Mouse (Mus musculus): ENCODE measurements around the gene Gnai3.

Gnai3 gene

GRCm38 (mm10) chr3:108145534-108146445, at the start of gene Gnai3:
Gene Gnai3 (minus strand): TSS chr3:108146146.
- WGBS: under 1% methylated on average over 63 of the region's 63 CpGs

- WGBS: 92% methylated on average over 4 of the region's 4 CpGs
Observed at GRCm38 (mm10) chr3:108195287-108195686, 49.3 kb upstream of the Gnai3 start.

DNA sequence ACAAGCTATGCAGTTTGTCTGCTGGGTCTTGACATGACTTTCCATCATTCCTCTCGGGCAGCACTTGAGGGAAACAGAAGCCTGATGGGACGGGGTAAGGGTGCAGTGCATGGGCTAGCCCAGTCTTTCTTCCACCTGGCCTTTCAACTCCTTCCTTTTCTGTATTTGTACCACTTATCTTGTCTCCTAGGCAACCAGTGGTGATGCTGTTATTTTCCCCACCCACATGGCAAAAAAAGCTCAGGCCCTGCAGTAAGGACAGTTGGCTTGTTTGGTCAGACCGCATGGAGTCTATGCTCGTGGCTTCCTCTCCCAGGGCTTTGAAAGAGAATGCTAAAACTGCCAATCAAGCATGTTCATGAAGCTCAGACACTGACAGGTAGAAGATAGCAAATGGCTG, 47.7 kb upstream of the Gnai3 start:
- WGBS: 71% methylated on average over 4 of the region's 4 CpGs

GRCm38 (mm10) chr3:108189897-108190296, 44.0 kb upstream of the Gnai3 start:
- WGBS: 27% methylated on average over 5 of the region's 5 CpGs

- WGBS: 65% methylated on average over 9 of the region's 9 CpGs
Observed at GRCm38 (mm10) chr3:108188716-108189490, 43.0 kb upstream of the Gnai3 start.

GRCm38 (mm10) chr3:108187111-108187795, 41.3 kb upstream of the Gnai3 start:
- 57% methylated on average over 20 of the region's 20 CpGs for WGBS

GRCm38 (mm10) chr3:108186098-108187047, 40.4 kb upstream of the Gnai3 start, which contains the start of gene Amigo1:
Gene Amigo1 (plus strand): TSS chr3:108186335.
- WGBS: 2% methylated on average over 91 of the region's 100 CpGs

- 6% methylated on average over 16 of the region's 16 CpGs for WGBS
Observed at GRCm38 (mm10) chr3:108185460-108186097, 39.6 kb upstream of the Gnai3 start.

DNA sequence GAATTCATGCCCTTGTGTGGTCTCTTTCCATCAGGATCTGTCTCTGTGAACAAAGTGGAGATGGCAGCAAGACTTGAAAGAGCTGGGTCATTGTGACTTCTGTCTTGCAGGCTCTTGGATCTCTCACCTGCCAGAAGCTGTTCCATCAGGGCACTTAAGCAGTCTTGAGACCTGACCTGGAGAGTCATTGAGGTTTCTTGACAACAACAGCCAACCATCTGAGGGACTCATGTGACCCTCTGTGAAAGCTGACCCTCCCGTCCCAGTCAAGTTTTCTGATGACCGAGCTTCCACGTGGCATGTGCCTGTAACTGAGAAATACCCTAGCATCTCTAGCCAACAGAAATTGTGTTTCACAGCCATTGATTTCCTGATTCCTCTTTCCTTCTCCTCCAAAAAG, 38.8 kb upstream of the Gnai3 start:
- 88% methylated on average over 3 of the region's 3 CpGs for WGBS

DNA sequence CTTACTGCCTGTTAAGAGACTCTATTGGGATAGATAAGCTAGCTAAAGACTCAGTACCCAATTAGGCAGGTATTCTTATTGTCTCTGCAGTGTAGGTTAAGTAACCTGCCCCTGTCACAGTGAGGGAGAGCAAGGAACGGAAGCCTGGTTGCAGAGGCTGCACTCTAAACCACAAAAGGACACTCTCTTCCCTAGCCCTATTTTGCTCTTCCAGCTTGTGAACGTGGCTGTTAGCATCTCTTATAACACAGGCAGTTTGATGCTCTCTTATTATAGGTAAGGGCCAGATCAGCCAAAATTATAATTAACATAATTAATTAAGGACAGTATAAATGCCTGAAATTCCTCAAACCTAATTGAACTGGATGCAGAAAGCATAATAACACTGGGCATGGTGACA, 34.6 kb upstream of the Gnai3 start:
- WGBS: 65% methylated on average over 2 of the region's 2 CpGs

GRCm38 (mm10) chr3:108178756-108179715, 33.1 kb upstream of the Gnai3 start:
- WGBS: 76% methylated on average over 7 of the region's 7 CpGs

- WGBS: 22% methylated on average over 14 of the region's 14 CpGs
Observed at GRCm38 (mm10) chr3:108174672-108175531, 29.0 kb upstream of the Gnai3 start.

DNA sequence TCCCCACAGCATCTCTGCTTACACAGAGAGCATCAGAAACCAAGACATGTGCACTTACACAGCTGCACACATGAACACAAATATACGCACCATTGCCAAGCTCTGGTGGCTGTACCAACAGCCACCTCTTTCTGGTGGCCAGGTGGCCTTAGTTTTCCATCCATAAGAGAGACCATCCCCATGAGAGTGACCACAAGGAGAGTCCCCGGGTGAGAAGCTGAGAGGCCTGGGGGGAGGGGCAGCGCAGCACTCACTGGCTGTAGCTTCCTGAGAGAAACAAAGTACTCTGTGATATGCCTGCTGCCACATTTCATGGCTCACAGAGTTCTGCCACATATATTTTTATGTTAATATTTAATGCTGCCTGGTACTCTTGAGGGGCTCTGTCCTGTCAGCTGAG, 23.3 kb upstream of the Gnai3 start:
- WGBS: 66% methylated on average over 3 of the region's 3 CpGs

DNA sequence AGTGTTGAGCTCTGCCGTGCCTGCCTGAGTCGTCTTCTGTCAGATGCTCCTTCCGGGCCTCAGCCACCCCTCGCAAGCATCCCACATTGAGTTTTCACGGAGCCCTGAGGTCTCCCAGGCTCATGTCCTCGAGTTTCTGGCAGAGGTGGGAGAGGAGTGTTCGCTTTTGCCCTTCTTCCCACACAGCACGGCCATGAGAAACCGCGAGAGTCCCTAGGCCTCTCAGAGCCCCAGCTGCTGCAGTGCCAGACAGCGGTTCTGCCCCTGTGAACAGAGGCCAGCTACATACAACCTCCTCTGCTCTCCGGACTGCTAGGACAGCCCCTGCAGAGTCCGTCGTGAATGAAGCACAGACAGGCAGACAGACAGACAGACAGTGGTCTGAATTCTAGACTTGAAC, 21.6 kb upstream of the Gnai3 start:
- 62% methylated on average over 14 of the region's 14 CpGs for WGBS

- WGBS: 26% methylated on average over 11 of the region's 11 CpGs
Observed at GRCm38 (mm10) chr3:108166486-108167211, 20.7 kb upstream of the Gnai3 start.

- 56% methylated on average over 10 of the region's 10 CpGs for WGBS
Observed at GRCm38 (mm10) chr3:108165532-108166315, 19.8 kb upstream of the Gnai3 start.

GRCm38 (mm10) chr3:108164807-108165206, 18.9 kb upstream of the Gnai3 start:
- WGBS: 3% methylated on average over 9 of the region's 9 CpGs
